Mouse (Mus musculus) embryonic facial prominence, embryonic 15.5 days (tissue): ENCODE data around the gene Gcn1l1. TPM values are rescaled to one million over a fixed set of nuclear protein-coding genes. Genes with fewer than 3 reads are reported as not detected.

Source experiments
- ATAC-seq: fragments of 200-750 bp; cut with Nextera tagmentation; 2 replicates; pipeline ENCODE4 v1.8.0; 2017; ENCODE audit warnings: low read depth, moderate TSS enrichment; ENCODE audit not compliant: insufficient number of reproducible peaks, low FRiP score, low TSS enrichment
- H3K27ac ChIP-seq: fragments of 300-500 bp; sonication (generic); replicated peaks from 2 replicates; pipeline ENCODE4 v1.5.1; 2015; ENCODE audit warnings: mild to moderate bottlenecking, inconsistent platforms
- H3K27me3 ChIP-seq: fragments of 300-500 bp; sonication (generic); 2 replicates; pipeline ENCODE4 v1.6.1; 2015; ENCODE audit warnings: inconsistent platforms
- H3K36me3 ChIP-seq: fragments of 300-500 bp; sonication (generic); 2 replicates; pipeline ENCODE4 v1.6.1; 2015; ENCODE audit warnings: mild to moderate bottlenecking, inconsistent platforms
- H3K4me1 ChIP-seq: fragments of 300-500 bp; sonication (generic); 2 replicates; pipeline ENCODE4 v1.6.1; 2015; ENCODE audit warnings: inconsistent platforms
- H3K4me2 ChIP-seq: fragments of 300-500 bp; sonication (generic); replicated peaks from 2 replicates; pipeline ENCODE4 v1.6.1; 2015; ENCODE audit warnings: mild to moderate bottlenecking, inconsistent platforms
- H3K4me3 ChIP-seq: fragments of 300-500 bp; sonication (generic); replicated peaks from 2 replicates; pipeline ENCODE4 v1.5.1; 2015; ENCODE audit warnings: mild to moderate bottlenecking, inconsistent platforms
- H3K9ac ChIP-seq: fragments of 300-500 bp; sonication (generic); 2 replicates; pipeline ENCODE4 v1.6.1; 2015; ENCODE audit warnings: inconsistent platforms
- H3K9me3 ChIP-seq: fragments of 300-500 bp; sonication (generic); replicated peaks from 2 replicates; pipeline ENCODE4 v1.6.1; 2016; ENCODE audit warnings: inconsistent platforms
- WGBS: fragments of 180-500 bp; shearing (Covaris S2); methylation state at CpG from one replicate; pipeline ENCODE4 v1.1.7; 2015; 5-methylcytosine and 5-hydroxymethylcytosine counted together
- polyA plus RNA-seq: library from polyadenylated mRNA; unstranded; fragments of >200 nt; fragmentation: Nextera tagmentation; extraction: Ambion mirVana; gene quantifications from 2 replicates; pipeline ENCODE4 v1.2.1, GENCODE M21; 2015

The Gcn1l1 gene
- polyA plus RNA-seq, 1 experiment from 2014 or later: 36.4 TPM

DNA sequence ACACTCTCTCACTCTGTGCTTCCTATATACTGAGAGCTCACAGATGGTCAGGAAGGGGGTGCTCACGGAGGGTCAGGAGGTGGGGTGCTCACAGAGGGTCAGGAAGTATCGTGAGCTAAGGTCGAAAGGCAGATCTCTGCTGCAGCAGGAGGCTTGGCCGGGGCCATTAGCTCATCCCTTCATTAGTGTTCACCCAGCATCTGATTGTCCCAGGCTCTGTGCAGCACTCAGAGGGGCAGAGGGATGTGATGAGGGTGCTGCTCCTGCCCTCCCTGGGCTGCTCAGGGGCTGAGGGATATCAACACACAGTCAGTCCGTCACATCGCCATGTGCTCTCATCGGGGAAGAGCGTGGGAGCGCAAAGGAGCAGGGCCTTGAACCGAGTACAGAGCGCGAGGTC lies 40.6 kb upstream of the Gcn1l1 start:
- 47% methylated on average over 12 of the region's 12 CpGs for WGBS
- Histone ChIP-seq H3K27ac (peak overlapping the region; percentile 73), H3K4me3 (no peak overlapping the region), H3K4me1 (peaks cover 80% of the 10 kb centered on the region), H3K9ac (no peak overlapping the region), H3K4me2 (peak overlapping the region; percentile 34; the same call in 1 of the 2 replicates), H3K9me3 (no peaks in the 10 kb centered on the region), H3K36me3 (no peaks in the 10 kb centered on the region), H3K27me3 (no peaks in the 10 kb centered on the region)
- ATAC-seq: no peak

GRCm38 (mm10) chr5:115525416-115525815 lies 39.6 kb upstream of the Gcn1l1 start:
- 88% methylated on average over 4 of the region's 4 CpGs for WGBS
- H3K4me1 ChIP-seq: peaks cover 84% of the 10 kb centered on the region

DNA sequence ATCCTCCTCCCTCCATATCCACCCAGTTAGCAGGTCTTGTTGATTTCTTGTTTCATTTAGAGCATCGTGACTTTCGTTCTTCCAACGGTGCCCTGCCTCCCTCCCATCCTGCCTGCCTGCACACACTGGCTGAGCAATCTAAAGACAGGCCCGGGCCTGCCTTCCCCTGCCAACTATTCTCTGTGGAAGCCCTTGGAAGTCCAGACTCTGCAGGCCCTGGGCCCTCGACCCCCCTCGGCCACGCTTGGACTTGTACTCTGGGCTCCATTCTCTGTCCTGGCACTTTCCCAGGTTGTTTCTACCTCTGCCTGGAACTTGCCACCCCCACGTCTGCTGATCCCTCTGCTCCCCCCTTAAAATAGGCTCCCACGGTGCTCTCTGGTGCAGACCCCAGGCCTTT lies 39.1 kb upstream of the Gcn1l1 start:
- WGBS: 52% methylated on average over 9 of the region's 9 CpGs
- peaks cover 84% of the 10 kb centered on the region for H3K4me1 ChIP-seq
- H3K9ac ChIP-seq: no peak overlapping the region
- no peaks in the 10 kb centered on the region for H3K36me3 ChIP-seq
- H3K9me3 ChIP-seq: no peaks in the 10 kb centered on the region
- no peak overlapping the region for H3K4me2 ChIP-seq
- 0 out of 2 replicates have a peak overlapping the region, but pooled peaks have one; percentile 0 for H3K27ac ChIP-seq
- no peaks in the 10 kb centered on the region for H3K27me3 ChIP-seq
- no peak for ATAC-seq
- no peak overlapping the region for H3K4me3 ChIP-seq

More at GRCm38 (mm10) chr5:115525416-115525815, 39.6 kb upstream of the Gcn1l1 start:
- ATAC-seq: no peak
- Histone ChIP-seq H3K4me3 (no peak overlapping the region), H3K27ac (0 out of 2 replicates have a peak overlapping the region, but pooled peaks have one; percentile 0), H3K9ac (no peak overlapping the region), H3K27me3 (no peaks in the 10 kb centered on the region), H3K36me3 (no peaks in the 10 kb centered on the region), H3K9me3 (no peaks in the 10 kb centered on the region), H3K4me2 (no peak overlapping the region)

- Histone ChIP-seq H3K27me3 (no peaks in the 10 kb centered on the region), H3K9ac (no peak overlapping the region), H3K4me2 (no peak overlapping the region), H3K36me3 (no peaks in the 10 kb centered on the region), H3K4me3 (no peak overlapping the region), H3K27ac (peak overlapping the region; percentile 0; the same call in 1 of the 2 replicates), H3K4me1 (peaks cover 86% of the 10 kb centered on the region), H3K9me3 (no peaks in the 10 kb centered on the region)
- 81% methylated on average over 17 of the region's 17 CpGs for WGBS
- no peak for ATAC-seq
Observed at GRCm38 (mm10) chr5:115526456-115527202, 38.4 kb upstream of the Gcn1l1 start.

DNA sequence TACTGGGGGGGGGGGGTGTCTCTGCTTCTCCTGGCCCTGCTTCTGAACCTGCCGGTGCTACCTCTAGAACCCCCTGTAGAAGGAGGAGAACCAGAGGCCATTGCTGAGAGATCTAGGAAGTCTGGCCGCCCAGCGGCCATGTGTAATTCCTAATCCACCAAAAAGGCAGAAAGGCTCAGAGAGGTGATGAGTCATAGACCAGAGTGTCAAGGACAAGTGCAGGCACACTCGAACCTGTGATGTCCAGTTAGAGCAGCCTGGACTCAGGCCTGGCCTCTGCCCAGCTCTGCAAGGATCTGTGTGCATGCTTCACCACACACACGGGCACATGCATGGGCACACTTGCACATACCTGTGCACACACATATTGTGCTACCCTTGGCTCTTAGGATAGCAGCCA lies 36.9 kb upstream of the Gcn1l1 start:
- H3K9ac ChIP-seq: no peak overlapping the region
- H3K36me3 ChIP-seq: no peaks in the 10 kb centered on the region
- H3K4me2 ChIP-seq: no peak overlapping the region
- no peaks in the 10 kb centered on the region for H3K27me3 ChIP-seq
- peaks cover 85% of the 10 kb centered on the region for H3K4me1 ChIP-seq
- H3K27ac ChIP-seq: no peak overlapping the region
- no peak for ATAC-seq
- no peak overlapping the region for H3K4me3 ChIP-seq
- 78% methylated on average over 5 of the region's 5 CpGs for WGBS
- H3K9me3 ChIP-seq: no peaks in the 10 kb centered on the region

DNA sequence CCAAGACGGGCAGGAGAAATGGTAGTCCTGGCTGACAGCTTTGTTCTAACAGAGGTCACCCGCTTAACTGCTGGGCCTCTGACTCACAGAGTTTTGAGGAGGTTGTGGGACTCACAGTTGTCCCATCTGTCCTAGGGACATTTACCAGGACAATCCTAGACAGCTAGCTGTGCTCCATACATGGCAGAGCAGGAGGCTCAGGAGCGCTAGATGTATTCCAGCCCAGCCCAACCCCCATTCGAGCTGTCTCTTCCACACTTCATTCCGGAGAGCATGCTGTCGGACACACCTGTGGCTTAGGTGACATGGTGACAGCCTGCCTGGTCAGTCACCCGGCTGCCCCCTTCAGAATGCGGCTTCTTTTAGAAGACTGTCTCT lies 35.7 kb upstream of the Gcn1l1 start:
- Histone ChIP-seq H3K27ac (peak overlapping the region; percentile 82), H3K4me2 (no peak overlapping the region), H3K9ac (no peak overlapping the region), H3K9me3 (no peaks in the 10 kb centered on the region), H3K36me3 (no peaks in the 10 kb centered on the region), H3K4me3 (no peak overlapping the region), H3K27me3 (no peaks in the 10 kb centered on the region), H3K4me1 (peaks cover 85% of the 10 kb centered on the region)
- WGBS: 62% methylated on average over 8 of the region's 8 CpGs
- ATAC-seq: no peak

GRCm38 (mm10) chr5:115529742-115530446 lies 35.2 kb upstream of the Gcn1l1 start:
- Histone ChIP-seq H3K27ac (peak overlapping the region; percentile 82), H3K27me3 (no peaks in the 10 kb centered on the region), H3K4me2 (no peak overlapping the region; the same call in 1 of the 2 replicates), H3K9ac (no peak overlapping the region), H3K4me3 (no peak overlapping the region), H3K36me3 (no peaks in the 10 kb centered on the region), H3K9me3 (no peaks in the 10 kb centered on the region), H3K4me1 (peaks cover 85% of the 10 kb centered on the region)
- 51% methylated on average over 7 of the region's 7 CpGs for WGBS
- no peak for ATAC-seq

- WGBS: 45% methylated on average over 8 of the region's 8 CpGs
- Histone ChIP-seq H3K9ac (no peak overlapping the region), H3K36me3 (no peaks in the 10 kb centered on the region)
Observed at GRCm38 (mm10) chr5:115530447-115530809, 34.6 kb upstream of the Gcn1l1 start.

DNA sequence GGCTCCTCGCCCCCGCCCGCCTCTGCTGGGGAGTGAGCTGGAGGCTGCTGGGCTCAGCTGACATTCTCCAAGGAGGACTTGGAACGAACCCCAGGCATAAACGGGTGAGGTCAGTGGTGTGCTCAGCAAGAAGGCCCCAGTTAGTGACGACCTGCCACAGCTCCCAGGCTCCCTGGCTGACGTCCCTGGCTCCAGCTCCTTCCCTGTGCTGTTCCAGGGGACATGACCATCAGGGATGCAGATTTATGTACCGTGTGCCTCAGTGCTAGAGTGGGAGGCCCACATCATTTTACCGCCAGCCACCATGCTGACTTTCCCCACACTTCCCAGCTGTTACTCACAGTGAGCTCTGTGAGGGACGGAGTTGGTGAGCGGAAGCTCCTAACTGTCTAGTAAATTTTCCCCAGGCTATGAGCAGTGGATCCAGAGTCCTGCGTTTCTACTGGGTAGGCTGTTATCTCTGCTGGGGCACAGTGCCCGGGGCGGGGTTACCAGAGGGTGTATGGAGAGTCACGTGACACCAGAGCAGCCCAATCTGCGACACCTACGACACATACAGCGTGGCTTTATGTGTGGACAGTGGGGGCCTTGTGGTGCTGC lies 33.3 kb upstream of the Gcn1l1 start:
- H3K4me3 ChIP-seq: no peak overlapping the region
- peak overlapping the region; percentile 80 for H3K27ac ChIP-seq
- ATAC-seq: peak; percentile 49; the same call in 1 of the 2 replicates
- 33% methylated on average over 18 of the region's 18 CpGs for WGBS
- peak overlapping the region; percentile 1; the same call in 1 of the 2 replicates for H3K4me2 ChIP-seq
- no peaks in the 10 kb centered on the region for H3K9me3 ChIP-seq
- no peaks in the 10 kb centered on the region for H3K36me3 ChIP-seq
- no peaks in the 10 kb centered on the region for H3K27me3 ChIP-seq
- H3K9ac ChIP-seq: no peak overlapping the region
- peaks cover 78% of the 10 kb centered on the region for H3K4me1 ChIP-seq

More at GRCm38 (mm10) chr5:115530447-115530809, 34.6 kb upstream of the Gcn1l1 start:
- ATAC-seq: no peak
- Histone ChIP-seq H3K4me3 (no peak overlapping the region), H3K9me3 (no peaks in the 10 kb centered on the region), H3K27ac (peak overlapping the region; percentile 82), H3K27me3 (no peaks in the 10 kb centered on the region), H3K4me1 (peaks cover 86% of the 10 kb centered on the region), H3K4me2 (no peak overlapping the region; the same call in 1 of the 2 replicates)

DNA sequence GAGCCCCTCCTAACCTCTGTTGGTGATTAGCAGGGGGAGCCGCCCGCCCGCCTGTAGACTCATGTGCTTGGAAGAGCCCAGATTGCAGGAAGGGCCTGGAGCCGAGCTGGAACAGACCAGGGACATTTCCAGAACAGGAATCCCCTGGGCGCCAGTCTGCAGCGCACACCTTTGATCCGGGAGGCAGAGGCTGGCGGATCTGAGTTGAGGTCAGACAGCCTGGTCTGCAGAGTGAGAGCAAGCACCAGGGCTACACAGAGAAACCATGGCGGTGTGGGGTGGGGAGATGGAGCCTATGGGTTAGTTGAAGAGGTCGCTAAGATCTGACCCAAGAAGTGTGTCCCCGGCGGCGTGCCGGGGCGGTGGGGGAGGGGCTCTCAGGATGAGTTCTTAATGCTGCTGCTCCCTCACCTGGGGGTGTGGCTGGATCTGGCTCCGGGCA lies 30.7 kb upstream of the Gcn1l1 start:
- ATAC-seq: no peak
- H3K27ac ChIP-seq: peak overlapping the region; percentile 45
- peaks cover 83% of the 10 kb centered on the region for H3K4me1 ChIP-seq
- no peaks in the 10 kb centered on the region for H3K27me3 ChIP-seq
- H3K4me2 ChIP-seq: peak overlapping the region; percentile 26; the same call in 1 of the 2 replicates
- H3K9ac ChIP-seq: no peak overlapping the region
- WGBS: 11% methylated on average over 16 of the region's 16 CpGs
- no peak overlapping the region for H3K4me3 ChIP-seq
- no peaks in the 10 kb centered on the region for H3K36me3 ChIP-seq
- H3K9me3 ChIP-seq: no peaks in the 10 kb centered on the region

DNA sequence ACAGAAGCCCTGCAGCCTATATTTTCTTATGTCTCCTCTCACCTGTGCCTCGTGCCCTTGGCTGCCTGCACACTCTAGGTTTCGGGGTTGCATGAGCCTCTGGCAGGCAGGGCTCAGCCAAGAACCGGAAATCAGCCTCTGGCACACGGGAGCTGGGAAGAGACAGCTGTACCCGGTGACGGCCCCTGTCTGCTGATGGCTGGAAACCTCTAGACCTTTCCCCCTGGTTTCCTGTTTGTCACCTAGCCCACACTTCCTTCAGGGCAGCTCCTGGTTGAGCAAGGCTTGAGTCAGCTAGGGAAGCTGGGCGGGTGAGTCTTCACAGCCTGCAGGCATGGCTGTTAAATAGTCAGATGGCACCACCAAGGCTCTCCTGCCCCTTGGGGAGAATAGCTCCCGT lies 30.2 kb upstream of the Gcn1l1 start:
- Histone ChIP-seq H3K4me1 (peaks cover 82% of the 10 kb centered on the region), H3K36me3 (no peaks in the 10 kb centered on the region), H3K9ac (no peak overlapping the region), H3K9me3 (no peaks in the 10 kb centered on the region), H3K4me2 (peak overlapping the region; percentile 26; the same call in 1 of the 2 replicates), H3K27ac (peak overlapping the region; percentile 48; the same call in 1 of the 2 replicates), H3K27me3 (no peaks in the 10 kb centered on the region), H3K4me3 (no peak overlapping the region)
- 17% methylated on average over 8 of the region's 8 CpGs for WGBS
- ATAC-seq: no peak
